Mouse (Mus musculus) right cerebral cortex, postnatal 25 days (tissue): ENCODE data around the gene Atf7ip2.

Experiments used
- DNase-seq: peaks from one replicate; pipeline ENCODE4 v3.0.0; 2022

The Atf7ip2 gene

DNA sequence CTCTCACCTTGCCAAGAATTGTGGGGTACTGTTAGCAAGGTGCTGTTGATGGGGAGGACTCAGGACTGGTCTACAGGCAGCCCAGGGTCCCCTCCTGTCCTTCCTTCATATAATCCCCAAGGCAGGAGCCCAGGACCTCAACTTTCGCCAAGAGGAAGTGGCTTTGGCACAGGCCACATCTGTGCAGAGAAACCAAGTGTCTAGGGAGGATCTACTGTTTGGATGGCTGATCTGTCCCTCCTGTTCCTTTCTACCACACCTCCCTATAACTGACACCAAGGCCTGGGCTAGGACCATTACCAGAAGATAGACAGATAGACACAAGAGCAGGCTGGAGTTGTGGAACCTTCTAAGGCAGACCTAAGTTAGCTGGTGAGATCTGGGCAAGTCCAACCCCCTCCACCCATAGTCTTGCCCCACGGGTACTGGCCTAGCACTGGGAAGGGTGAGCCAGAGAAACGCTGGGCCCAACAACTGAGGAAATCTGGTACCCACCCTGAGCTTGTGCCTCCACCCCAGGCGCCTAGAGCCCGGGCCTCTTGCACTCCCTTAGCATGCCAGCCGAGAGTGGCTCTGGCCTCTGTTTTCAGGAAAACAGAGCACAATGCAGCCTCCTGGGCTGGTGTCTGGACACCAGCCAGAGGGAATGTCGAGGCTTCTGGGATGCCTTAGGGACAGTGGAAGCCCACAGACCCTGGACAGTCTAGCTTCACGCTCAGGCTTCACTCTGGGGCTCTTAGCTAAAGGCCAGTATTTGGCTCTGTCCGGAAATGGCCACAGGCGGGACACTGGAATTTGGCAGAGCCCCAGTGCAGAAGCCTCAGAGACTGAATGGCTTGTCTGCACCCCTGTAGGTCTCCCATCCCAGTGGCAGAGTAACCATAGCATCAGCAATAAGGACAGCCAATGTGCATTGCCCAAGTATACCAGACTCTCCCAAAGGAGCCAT lies 105.5 kb downstream of the Atf7ip2 start:
- no peak for DNase-seq

DNA sequence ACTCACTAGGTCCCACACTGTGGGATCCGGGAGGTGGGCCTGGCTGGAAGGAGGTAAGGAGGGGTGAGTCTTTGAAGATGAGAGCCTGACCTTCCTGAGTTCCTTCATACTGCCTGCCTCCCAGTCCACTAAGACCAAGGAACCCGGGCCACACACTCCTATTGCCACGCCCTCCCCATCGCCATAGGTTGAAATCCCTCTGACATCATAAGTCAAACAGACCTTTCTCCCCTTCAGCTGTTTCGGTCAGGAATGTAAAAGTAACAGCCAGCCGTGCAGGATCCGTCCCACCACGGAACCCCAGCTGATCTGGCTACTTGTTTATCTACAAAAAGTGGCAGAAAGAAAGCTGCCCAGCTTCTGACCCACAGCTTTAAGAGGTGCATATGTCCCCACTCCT lies 107.1 kb downstream of the Atf7ip2 start:
- DNase-seq: no peak

DNA sequence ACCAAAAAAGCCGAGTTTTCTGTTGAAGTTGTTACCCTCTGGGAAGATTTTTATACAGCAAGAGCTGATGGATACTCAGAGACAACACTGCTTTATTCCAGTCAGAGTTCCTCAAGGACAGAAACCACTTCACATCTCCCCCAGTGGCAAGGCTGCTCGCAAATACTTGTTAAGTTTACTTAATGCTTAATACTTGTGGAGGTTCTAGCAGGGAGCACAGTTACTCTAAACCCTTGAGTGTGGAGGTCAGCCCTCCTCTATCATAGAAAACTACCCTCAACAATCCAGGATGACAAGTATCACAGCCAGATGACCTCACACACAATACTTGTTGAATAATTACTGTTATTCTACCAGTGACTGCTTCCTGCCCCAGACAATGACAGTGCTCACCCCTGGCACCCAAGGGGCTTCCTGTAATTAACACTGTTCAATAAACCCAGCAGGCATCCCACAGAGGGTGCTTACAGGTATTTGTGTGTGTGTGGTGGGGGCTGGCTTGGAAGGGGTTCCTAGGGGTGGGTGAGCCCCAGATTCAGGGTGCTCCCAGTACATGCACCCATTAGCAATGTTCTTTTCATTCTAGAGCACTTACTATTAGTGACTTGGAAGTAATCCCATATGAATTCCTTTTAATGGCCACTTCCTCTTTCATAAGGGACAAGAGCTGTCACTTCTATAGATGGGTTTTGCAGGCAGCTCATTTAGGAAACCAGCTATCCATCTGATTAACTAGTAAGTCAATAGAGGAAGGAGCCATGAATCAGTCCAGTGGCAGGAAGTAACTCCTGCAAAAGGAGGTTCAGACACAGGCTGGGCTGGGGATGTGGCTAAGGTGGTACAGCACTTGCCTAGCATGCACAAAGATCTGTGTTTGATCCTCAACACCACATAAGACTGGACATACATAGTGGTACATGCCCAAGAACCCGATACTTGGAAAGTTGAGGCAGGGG lies 108.0 kb downstream of the Atf7ip2 start:
- no peak for DNase-seq
